Mouse (Mus musculus) frontal cortex, adult 2 months (tissue): ENCODE measurements around the gene Osbp. TPM values are rescaled to one million over a fixed set of nuclear protein-coding genes. Genes with fewer than 3 reads are reported as not detected.
A peak's percentile ranks its signal among the peaks of the same experiment; 100 is the strongest.
"Not testable (repeated sequence)": the region's sequence is repeated elsewhere in the genome, so short reads cannot be mapped to it uniquely, and the experiment has no call there.

Source experiments
- DNase-seq, 2 experiments: peaks; one replicate each; pipeline ENCODE4 v3.0.0; 2022; ENCODE audit warnings: low spot score in 1 of 2; ENCODE audit errors: extremely low spot score in 1 of 2
- polyA plus RNA-seq: library from polyadenylated mRNA; depleted of rRNA; stranded (reverse); fragments of >200 nt; gene quantifications from 2 replicates; pipeline ENCODE4 v1.2.3, GENCODE M21; 2012; rRNA removed

Gene Osbp
- 34.9 and 36.3 TPM in 2 replicates for polyA plus RNA-seq

DNA sequence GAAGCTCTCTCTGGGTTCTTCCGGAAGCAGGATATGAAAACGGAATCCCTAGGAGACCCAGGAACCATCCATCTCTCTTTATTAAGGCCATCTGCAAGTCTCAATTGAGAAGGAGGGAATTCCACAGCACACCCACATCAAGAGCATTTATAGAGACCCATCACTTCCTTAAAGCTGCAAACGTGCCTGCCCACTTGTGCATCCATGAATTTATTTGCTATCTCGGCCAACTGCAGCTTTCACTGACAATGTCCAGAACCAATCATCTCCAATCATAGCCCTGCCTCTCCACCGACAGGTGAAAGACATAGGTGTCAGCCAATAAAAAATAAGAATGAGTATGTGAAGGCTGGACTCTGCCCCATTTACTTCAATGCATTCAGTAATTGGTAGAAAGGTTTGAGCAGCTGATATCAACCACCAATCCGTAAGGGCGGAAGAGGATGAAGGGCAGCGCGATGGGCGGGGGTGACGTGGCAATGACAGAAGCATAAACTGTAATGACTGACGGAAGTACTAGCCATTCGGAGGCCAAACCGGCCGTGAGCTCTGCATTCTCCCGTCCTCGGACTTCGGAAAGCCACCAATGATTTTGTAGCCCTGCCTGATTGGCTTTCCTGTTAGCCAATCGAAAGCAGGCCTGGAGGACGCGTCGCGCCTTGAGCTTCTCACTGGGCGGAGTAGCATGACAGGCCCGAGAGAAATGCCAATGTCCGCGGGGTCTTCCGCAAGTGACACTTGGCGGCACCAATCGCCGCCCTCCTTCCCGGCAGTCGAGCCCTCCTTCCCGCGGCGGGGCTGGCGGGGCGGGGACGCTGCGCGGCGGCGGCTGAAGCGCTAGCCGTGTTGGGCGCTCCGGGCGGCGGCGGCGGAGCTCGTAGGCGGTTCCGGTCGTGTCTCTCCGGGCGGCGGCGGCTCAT lies at the start of gene Osbp:
TSS of gene Osbp (plus strand) at position 919 of the 920 bp plus-strand sequence.
- peak; percentile 100 for DNase-seq

DNA sequence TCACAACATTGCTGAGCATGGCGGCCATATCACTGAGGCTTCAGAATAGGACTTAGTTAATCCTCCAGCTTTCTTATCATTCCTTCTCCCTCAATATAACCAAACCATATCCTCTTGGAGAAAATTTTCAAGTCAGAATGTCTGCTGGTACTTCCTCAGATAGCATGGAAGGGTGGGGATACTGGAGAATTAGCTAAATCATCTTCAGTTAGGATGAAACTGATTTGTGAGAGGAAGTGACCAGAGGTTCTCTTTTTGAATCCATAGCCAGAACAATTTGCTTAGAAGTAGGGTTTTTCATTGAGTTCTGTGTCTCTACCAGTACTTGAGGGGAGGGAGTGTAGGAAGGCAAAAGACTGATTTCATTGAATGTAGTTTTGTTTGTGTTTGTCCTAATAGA lies 43.7 kb upstream of the Osbp start:
- DNase-seq: no peak

DNA sequence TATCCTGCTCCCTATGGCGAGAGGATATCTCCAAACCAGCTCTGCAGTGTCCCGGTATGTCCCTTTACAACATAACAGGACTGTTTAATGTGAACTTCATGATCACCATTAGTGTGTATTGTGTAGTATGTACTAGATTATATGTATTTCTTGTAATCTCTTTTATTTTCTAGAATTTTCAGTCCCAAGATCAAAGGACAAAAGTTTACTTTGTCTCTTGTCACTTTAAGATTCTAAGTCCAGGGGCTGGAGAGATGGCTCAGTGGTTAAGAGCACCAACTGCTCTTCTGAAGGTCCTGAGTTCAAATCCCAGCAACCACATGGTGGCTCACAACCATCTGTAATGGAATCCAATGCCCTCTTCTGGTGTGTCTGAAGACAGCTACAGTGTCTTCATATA lies 43.2 kb upstream of the Osbp start:
- DNase-seq: not testable (repeated sequence)

- no peak for DNase-seq
Observed at GRCm38 (mm10) chr19:11926380-11926779, 39.4 kb upstream of the Osbp start.

GRCm38 (mm10) chr19:11928025-11928748 lies 37.6 kb upstream of the Osbp start:
- peak in 1 of 2 experiments; percentile 10 for DNase-seq

DNA sequence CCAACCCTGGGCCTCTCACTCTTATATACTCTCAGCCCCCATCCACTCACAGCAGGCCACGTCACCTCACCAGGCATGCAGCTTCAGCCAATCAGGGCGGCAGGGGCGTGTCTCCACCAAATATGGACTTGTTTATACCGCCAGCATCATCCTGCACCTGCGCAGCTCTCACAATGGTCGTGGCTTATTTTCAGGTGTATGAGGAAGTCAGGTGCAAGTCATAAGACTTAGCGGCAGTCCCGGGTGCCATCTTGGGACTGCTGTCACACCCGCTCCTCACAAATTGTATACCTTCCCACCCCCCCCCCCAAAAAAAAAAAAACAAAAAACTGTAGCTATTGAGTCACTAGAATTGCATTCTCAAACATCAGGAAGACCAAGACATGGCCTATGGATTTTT lies 19.3 kb upstream of the Osbp start:
- DNase-seq: not testable (repeated sequence)

DNA sequence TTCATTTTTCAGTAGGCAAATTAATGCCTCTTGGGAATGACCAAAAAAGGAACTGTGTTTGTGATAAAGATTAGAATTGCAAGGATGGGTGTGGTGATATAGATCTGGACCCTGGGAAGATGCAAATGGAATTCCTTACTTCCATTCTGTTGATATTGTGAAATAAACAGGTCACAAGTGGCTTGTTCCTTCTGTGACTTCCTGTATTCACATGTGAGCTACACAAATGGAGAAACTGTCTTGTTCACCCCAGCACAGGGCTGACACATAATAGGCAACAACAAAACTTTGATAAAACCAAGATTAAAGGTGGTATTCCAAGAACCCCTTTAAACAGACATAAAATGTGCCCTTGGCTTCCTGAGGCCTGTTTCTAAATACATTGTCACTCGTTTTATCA lies 15.9 kb upstream of the Osbp start:
- DNase-seq: no peak

GRCm38 (mm10) chr19:11950747-11951146 lies 15.0 kb upstream of the Osbp start:
- DNase-seq: no peak

DNA sequence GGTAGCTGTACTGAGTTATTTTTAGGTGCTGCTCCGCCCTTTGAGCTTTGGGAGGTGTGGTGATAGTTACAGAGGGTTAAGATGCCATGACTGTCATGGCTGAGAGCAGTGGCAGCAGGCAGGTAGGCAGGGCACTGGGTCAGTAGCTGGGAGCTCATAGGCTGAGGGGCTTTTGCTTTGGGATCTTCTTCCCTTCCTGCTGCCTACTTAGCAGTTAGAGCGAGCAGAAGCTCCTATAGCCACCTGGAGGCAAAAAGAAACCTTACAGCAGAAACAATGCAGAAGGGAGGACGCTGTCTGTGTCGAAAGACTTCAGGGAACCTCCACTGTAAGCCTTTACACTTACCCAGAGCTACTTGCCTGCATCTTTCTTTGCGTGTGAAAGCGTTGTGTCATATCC lies 11.5 kb upstream of the Osbp start:
- no peak for DNase-seq

GRCm38 (mm10) chr19:11956636-11957035 lies 9.1 kb upstream of the Osbp start:
- no peak for DNase-seq

- DNase-seq: no peak
Observed at GRCm38 (mm10) chr19:11957396-11957795, 8.3 kb upstream of the Osbp start.

DNA sequence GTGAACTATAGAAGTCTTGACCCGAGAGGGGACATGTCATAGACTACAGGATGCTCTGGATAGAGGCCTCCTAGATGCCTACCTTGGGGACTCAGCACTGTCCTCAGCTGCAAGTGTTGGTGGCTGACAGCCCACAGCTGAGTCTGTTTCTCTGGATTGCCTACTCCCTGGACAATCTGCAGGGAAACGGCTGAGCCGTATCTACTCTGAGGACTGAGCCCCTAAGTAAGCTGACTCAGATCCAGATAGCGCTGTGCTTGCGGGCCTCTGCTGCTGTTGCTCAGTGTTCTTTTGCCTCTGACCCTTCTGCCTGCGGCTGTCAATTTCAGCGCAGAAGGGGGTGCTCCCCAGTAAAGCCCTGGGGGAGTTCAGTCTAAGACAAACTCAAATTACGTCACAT lies 7.9 kb upstream of the Osbp start:
- DNase-seq: no peak

DNA sequence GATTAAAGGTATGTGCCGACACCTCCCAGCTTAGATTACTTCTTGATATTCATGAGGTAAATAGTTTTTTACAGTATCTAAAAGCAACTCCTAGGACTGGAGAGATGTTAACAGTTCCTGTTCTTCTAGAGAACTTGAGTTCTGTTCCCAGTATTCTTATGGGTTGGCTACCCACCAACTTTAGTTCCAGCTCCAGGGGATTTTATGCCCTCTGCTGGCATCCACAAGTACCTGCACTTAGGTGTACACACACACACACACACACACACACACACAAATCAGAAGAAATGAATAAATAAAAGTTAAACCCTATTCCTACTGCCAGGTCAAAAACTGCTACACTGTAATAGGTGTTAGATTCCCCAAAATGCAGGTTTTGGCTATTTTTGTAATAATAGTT lies 1.5 kb upstream of the Osbp start:
- DNase-seq: no peak

DNA sequence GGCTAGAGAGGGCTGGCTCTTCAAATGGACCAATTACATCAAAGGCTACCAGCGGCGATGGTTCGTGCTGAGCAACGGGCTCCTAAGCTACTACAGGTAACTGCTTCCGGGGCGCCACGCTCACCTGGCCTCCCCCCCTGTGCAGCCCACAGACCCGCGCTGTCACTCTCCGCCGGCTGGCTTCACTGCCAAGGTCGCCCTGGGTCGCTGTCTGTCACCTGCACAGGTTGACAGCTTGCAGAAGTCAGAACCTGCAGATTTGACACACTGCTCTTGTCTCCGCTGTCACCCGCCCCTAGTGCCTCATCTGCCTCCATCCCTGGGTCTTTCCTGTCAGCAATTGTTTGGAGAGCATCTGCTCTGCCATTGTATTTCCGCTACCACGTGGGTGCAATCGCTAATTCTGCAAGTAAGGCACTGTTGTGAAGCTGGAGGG lies 478 bp downstream of the Osbp start:
- DNase-seq: peak in 1 of 2 experiments; percentile 42

GRCm38 (mm10) chr19:11969155-11970050 lies 3.7 kb downstream of the Osbp start:
- no peak for DNase-seq

DNA sequence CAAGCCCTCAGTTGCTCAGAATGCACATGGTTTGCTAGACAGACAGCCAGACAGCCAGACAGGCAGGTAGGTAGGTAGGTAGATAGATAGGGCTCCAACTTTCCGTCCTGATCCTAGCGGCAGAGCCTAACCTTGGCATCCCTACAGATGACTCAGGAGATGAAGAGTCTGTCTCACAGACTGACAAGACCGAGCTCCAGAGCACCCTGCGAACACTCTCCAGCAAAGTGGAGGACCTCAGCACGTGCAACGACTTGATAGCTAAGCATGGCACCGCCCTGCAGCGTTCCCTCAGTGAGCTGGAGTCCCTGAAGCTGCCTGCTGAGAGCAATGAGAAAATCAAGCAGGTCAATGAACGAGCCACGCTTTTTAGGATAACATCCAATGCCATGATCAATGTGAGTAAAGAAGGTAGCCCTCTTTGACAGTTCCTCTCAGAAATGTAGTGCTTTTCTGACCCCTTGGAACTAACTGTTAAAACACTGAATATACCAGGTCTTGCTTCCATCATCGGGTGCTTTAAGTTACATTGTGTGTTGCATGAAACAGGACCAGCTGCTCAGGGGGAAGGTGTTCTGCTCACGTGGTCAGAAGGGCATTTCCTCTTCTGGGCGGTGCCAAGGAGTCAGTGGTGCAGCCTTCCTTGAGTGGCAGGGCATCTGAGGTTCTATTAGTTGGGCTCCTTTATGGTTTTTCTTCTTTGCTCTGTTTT lies 7.9 kb downstream of the Osbp start:
- DNase-seq: no peak

DNA sequence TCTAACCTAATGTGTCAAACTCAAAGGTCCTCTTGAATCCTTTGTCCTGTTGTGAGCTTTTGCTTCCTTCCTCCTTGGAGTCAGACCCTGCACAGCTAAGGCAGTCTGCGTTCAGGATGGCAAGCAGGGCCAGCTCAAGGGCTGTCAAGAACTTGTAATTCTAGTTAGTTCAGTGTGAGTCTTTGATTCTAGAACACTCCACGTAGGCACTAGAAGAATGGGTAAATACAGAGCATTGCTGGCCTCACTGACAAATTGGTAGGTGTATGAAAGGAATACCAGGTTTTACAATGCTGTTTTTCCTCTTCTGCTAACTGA lies 8.4 kb downstream of the Osbp start:
- no peak for DNase-seq

GRCm38 (mm10) chr19:11975683-11976082 lies 9.9 kb downstream of the Osbp start:
- DNase-seq: no peak

- no peak for DNase-seq
Observed at GRCm38 (mm10) chr19:11977363-11977762, 11.6 kb downstream of the Osbp start.

DNA sequence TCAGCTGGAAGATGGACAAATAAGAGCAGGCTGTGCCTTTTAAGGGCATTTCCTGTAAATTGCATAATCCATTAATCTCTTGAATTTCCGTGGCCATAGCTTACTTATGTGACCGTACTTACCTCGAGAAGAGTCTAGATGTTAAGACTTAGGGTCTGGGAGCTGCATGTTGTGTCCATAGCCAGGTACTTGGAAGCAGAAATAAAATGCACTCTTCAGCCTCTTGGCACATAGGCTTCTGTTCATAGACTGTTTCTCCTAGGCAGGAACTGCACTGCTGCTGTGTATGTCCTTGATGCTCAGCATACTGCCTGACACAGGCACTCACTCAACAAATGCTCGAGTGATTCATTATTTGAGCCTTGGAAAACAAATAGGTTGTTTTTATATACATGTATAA lies 14.7 kb downstream of the Osbp start:
- DNase-seq: no peak
